Mouse (Mus musculus) frontal cortex, adult 2 months (tissue): Measurements from ENCODE around the gene Rapgef2. TPM values are rescaled to one million over a fixed set of nuclear protein-coding genes. Genes with fewer than 3 reads are reported as not detected.
"Not testable (repeated sequence)": the region's sequence is repeated elsewhere in the genome, so short reads cannot be mapped to it uniquely, and the experiment has no call there.

Experiments
- DNase-seq, 2 experiments: peaks; one replicate each; pipeline ENCODE4 v3.0.0; 2022; ENCODE audit warnings: low spot score in 1 of 2; ENCODE audit errors: extremely low spot score in 1 of 2
- polyA plus RNA-seq: library from polyadenylated mRNA; depleted of rRNA; stranded (reverse); fragments of >200 nt; gene quantifications from 2 replicates; pipeline ENCODE4 v1.2.3, GENCODE M21; 2012

The Rapgef2 gene
- polyA plus RNA-seq, 1 experiment = 60.3 TPM

GRCm38 (mm10) chr3:79178070-79178469, 108.2 kb downstream of the Rapgef2 start:
- DNase-seq = no peak

- no peak for DNase-seq
Measured at GRCm38 (mm10) chr3:79177136-79177870, 109.0 kb downstream of the Rapgef2 start.

- DNase-seq = no peak
Measured at GRCm38 (mm10) chr3:79174168-79174567, 112.1 kb downstream of the Rapgef2 start.

- DNase-seq = no peak
Measured at GRCm38 (mm10) chr3:79173291-79173690, 113.0 kb downstream of the Rapgef2 start.

GRCm38 (mm10) chr3:79171146-79171545, 115.2 kb downstream of the Rapgef2 start:
- DNase-seq = not testable (repeated sequence)

- DNase-seq = no peak
Measured at GRCm38 (mm10) chr3:79168168-79168827, 118.0 kb downstream of the Rapgef2 start.

- no peak for DNase-seq
Measured at GRCm38 (mm10) chr3:79167586-79167985, 118.7 kb downstream of the Rapgef2 start.

- no peak for DNase-seq
Measured at GRCm38 (mm10) chr3:79161834-79162401, 124.4 kb downstream of the Rapgef2 start.

- DNase-seq = no peak
Measured at GRCm38 (mm10) chr3:79161093-79161723, 125.1 kb downstream of the Rapgef2 start.

GRCm38 (mm10) chr3:79158254-79158653, 128.1 kb downstream of the Rapgef2 start:
- DNase-seq = no peak

- DNase-seq = no peak
Measured at GRCm38 (mm10) chr3:79153039-79153487, 133.3 kb downstream of the Rapgef2 start.

GRCm38 (mm10) chr3:79145407-79146055, 140.8 kb downstream of the Rapgef2 start:
- peak in 1 of 2 experiments; percentile 40 for DNase-seq

- peak; percentile 71 to 73 for DNase-seq
Measured at GRCm38 (mm10) chr3:79144672-79145406, 141.5 kb downstream of the Rapgef2 start.

- DNase-seq = no peak
Measured at GRCm38 (mm10) chr3:79144085-79144484, 142.2 kb downstream of the Rapgef2 start.

GRCm38 (mm10) chr3:79139245-79139644, 147.1 kb downstream of the Rapgef2 start:
- no peak for DNase-seq

- no peak for DNase-seq
Measured at GRCm38 (mm10) chr3:79138601-79139000, 147.7 kb downstream of the Rapgef2 start.

GRCm38 (mm10) chr3:79130991-79131390, 155.3 kb downstream of the Rapgef2 start:
- DNase-seq = no peak

- no peak for DNase-seq
Measured at GRCm38 (mm10) chr3:79129044-79129600, 157.2 kb downstream of the Rapgef2 start.

GRCm38 (mm10) chr3:79127797-79128196, 158.5 kb downstream of the Rapgef2 start:
- DNase-seq = no peak

- DNase-seq = no peak
Measured at GRCm38 (mm10) chr3:79126857-79127256, 159.5 kb downstream of the Rapgef2 start.
